Mouse (Mus musculus): ENCODE results near the gene Capn2. TPM values are rescaled to one million over a fixed set of nuclear protein-coding genes. Genes with fewer than 3 reads are reported as not detected.

Gene Capn2
- polyA plus RNA-seq, 1 experiment from 2014 or later, result 91.6 TPM

DNA sequence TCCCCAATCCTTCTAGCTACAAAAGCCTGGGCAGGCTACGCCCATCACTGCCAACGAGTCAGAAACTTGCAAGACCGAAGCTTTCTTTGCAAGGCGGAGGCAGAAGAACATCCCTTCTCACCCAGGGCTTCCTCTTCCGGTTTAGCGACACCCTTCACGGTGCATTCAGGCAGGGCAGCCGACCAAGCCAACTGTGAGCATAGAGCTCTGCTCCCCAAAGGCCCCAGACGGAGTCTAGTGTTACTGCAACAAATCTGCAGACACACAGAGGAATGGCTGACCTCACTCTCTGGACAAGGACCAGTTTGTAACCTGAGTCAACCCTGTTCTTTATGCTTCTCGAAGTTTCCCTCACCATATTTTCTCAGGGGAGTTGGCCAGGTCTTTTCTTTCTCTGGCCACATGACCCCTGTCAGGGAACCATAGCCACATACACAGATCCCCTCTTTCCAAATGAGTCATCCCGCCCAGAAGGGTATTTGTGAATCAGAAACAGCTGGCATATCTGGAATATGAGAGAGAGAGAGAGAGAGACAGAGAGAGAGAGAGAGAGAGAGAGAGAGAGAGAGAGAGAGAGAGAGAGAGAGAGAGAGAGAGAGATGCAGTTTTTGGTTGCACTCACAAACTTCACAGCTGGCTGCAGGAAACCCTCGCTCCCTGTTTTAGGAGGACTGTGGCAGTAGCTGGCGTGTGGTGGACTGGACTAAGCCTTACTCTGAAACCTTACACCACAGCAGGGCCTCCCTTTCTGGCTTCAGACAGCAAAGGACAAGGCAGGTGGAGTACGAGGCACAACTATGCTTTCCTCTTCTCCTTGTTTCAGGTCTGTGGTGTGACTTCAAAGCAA lies 2.9 kb upstream of the Capn2 start:
- H3K4me1 ChIP-seq (replicated peaks; ENCODE audit: control insufficient read depth, insufficient read depth, low read length), result peaks cover 2% of the 10 kb centered on the region; the same call in 1 of the 2 replicates
- H3K4me3 ChIP-seq (ENCODE audit: low read depth, low read length), result no peak overlapping the region

GRCm38 (mm10) chr1:182519341-182519740 lies 1.9 kb upstream of the Capn2 start:
- DNase-seq (ENCODE audit: low spot score) (peak; percentile 38), ATAC-seq (replicated peaks; ENCODE audit: low FRiP score) (no peak)
- Histone ChIP-seq H3K9me3 (ENCODE audit: control insufficient read depth, low read length) (no peaks in the 10 kb centered on the region), H3K36me3 (ENCODE audit: control insufficient read depth, insufficient read depth, low read length) (no peaks in the 10 kb centered on the region), H3K4me2 (ENCODE audit: low read depth, low read length, severe bottlenecking) (no peak overlapping the region), H3K27ac (ENCODE audit: low read depth, low read length) (no peak overlapping the region), H3K27me3 (ENCODE audit: control insufficient read depth, insufficient read depth, low read length) (peaks cover 7% of the 10 kb centered on the region; the same call in 1 of the 2 replicates), H3K9ac (ENCODE audit: low read length) (no peak overlapping the region), H3K4me3 (ENCODE audit: low read depth, low read length) (no peak overlapping the region), H3K4me1 (replicated peaks; ENCODE audit: control insufficient read depth, insufficient read depth, low read length) (peaks cover 2% of the 10 kb centered on the region; the same call in 1 of the 2 replicates)
- 79% methylated on average over 5 of the region's 5 CpGs for WGBS

More for the DNA sequence above, 2.9 kb upstream of the Capn2 start:
- DNase-seq (ENCODE audit: low spot score) (peak; percentile 59), ATAC-seq (replicated peaks; ENCODE audit: low FRiP score) (no peak)
- WGBS, result 32% methylated on average over 14 of the region's 14 CpGs
- no peak overlapping the region; the same call in 1 of the 2 replicates for H3K9ac ChIP-seq (ENCODE audit: low read length)
- no peak overlapping the region for H3K27ac ChIP-seq (ENCODE audit: low read depth, low read length)
- H3K36me3 ChIP-seq (ENCODE audit: control insufficient read depth, insufficient read depth, low read length), result no peaks in the 10 kb centered on the region
- no peaks in the 10 kb centered on the region for H3K9me3 ChIP-seq (ENCODE audit: control insufficient read depth, low read length)
- peaks cover 7% of the 10 kb centered on the region; the same call in 1 of the 2 replicates for H3K27me3 ChIP-seq (ENCODE audit: control insufficient read depth, insufficient read depth, low read length)
- no peak overlapping the region for H3K4me2 ChIP-seq (ENCODE audit: low read depth, low read length, severe bottlenecking)

GRCm38 (mm10) chr1:182518811-182519210 lies 1.4 kb upstream of the Capn2 start:
- Histone ChIP-seq H3K36me3 (ENCODE audit: control insufficient read depth, insufficient read depth, low read length) (no peaks in the 10 kb centered on the region), H3K4me2 (ENCODE audit: low read depth, low read length, severe bottlenecking) (no peak overlapping the region), H3K4me3 (ENCODE audit: low read depth, low read length) (no peak overlapping the region), H3K9me3 (ENCODE audit: control insufficient read depth, low read length) (no peaks in the 10 kb centered on the region), H3K27me3 (ENCODE audit: control insufficient read depth, insufficient read depth, low read length) (peaks cover 7% of the 10 kb centered on the region; the same call in 1 of the 2 replicates), H3K9ac (ENCODE audit: low read length) (no peak overlapping the region), H3K4me1 (replicated peaks; ENCODE audit: control insufficient read depth, insufficient read depth, low read length) (peaks cover 2% of the 10 kb centered on the region; the same call in 1 of the 2 replicates), H3K27ac (ENCODE audit: low read depth, low read length) (no peak overlapping the region)
- 81% methylated on average over 6 of the region's 6 CpGs for WGBS
- peak; percentile 47 for DNase-seq (ENCODE audit: low spot score)
- no peak for ATAC-seq (replicated peaks; ENCODE audit: low FRiP score)

DNA sequence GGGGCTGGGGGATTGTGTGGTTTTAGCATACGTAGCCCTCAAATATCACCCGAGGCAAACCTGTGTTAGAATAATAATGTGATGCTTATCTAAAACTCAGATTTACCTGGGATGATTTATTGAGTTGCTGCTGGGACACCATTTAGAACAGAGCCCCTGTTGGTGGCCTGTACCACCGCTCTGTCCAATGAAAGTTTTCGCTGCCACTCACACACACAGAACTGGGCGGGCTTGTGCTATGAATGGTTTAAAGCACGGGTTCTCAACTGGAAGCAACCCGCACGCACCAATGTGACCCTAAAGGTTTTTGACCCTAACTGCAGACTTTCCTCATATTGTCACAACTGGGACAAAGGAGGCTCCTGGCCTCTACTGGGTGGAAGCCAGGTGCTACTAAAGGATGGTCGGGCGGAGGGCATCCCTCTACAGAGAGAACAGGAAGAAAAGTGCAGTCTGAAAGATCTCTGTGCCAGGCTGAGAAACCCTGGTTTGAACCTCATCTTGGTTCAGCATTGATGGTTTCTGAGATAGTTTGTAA lies 804 bp upstream of the Capn2 start:
- Histone ChIP-seq H3K9me3 (ENCODE audit: control insufficient read depth, low read length) (no peaks in the 10 kb centered on the region), H3K27ac (ENCODE audit: low read depth, low read length) (no peak overlapping the region), H3K9ac (ENCODE audit: low read length) (no peak overlapping the region), H3K4me3 (ENCODE audit: low read depth, low read length) (no peak overlapping the region), H3K27me3 (ENCODE audit: control insufficient read depth, insufficient read depth, low read length) (peaks cover 7% of the 10 kb centered on the region; the same call in 1 of the 2 replicates), H3K4me2 (ENCODE audit: low read depth, low read length, severe bottlenecking) (no peak overlapping the region), H3K36me3 (ENCODE audit: control insufficient read depth, insufficient read depth, low read length) (no peaks in the 10 kb centered on the region), H3K4me1 (replicated peaks; ENCODE audit: control insufficient read depth, insufficient read depth, low read length) (peaks cover 2% of the 10 kb centered on the region; the same call in 1 of the 2 replicates)
- ATAC-seq (replicated peaks; ENCODE audit: low FRiP score), result no peak
- 48% methylated on average over 10 of the region's 10 CpGs for WGBS
- peak; percentile 50 for DNase-seq (ENCODE audit: low spot score)

DNA sequence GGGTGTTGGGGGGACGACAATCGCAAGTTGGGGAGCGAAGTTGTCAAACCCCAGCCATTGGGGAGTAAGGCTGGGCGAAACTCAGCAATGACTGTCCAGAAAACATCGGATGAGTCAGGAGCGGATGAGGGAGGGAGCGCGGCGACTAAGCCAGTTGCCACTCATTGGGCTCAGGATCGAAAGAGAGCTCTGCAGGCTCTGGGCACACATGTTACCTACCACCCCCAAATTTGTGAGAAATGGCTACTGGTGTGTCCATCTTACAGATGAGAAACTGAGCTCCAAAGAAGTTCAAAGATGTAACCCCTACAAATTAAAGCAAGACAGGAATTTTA lies 236 bp upstream of the Capn2 start:
- Histone ChIP-seq H3K27ac (ENCODE audit: low read depth, low read length) (no peak overlapping the region), H3K4me1 (replicated peaks; ENCODE audit: control insufficient read depth, insufficient read depth, low read length) (peaks cover 2% of the 10 kb centered on the region; the same call in 1 of the 2 replicates), H3K9ac (ENCODE audit: low read length) (peak overlapping the region; percentile 80), H3K36me3 (ENCODE audit: control insufficient read depth, insufficient read depth, low read length) (no peaks in the 10 kb centered on the region), H3K4me2 (ENCODE audit: low read depth, low read length, severe bottlenecking) (peak overlapping the region; percentile 77), H3K27me3 (ENCODE audit: control insufficient read depth, insufficient read depth, low read length) (peaks cover 7% of the 10 kb centered on the region; the same call in 1 of the 2 replicates), H3K4me3 (ENCODE audit: low read depth, low read length) (peak overlapping the region; percentile 69), H3K9me3 (ENCODE audit: control insufficient read depth, low read length) (no peaks in the 10 kb centered on the region)
- ATAC-seq (replicated peaks; ENCODE audit: low FRiP score) (no peak; the same call in 1 of the 2 replicates), DNase-seq (ENCODE audit: low spot score) (no peak)
- 0% methylated on average over 10 of the region's 10 CpGs for WGBS

DNA sequence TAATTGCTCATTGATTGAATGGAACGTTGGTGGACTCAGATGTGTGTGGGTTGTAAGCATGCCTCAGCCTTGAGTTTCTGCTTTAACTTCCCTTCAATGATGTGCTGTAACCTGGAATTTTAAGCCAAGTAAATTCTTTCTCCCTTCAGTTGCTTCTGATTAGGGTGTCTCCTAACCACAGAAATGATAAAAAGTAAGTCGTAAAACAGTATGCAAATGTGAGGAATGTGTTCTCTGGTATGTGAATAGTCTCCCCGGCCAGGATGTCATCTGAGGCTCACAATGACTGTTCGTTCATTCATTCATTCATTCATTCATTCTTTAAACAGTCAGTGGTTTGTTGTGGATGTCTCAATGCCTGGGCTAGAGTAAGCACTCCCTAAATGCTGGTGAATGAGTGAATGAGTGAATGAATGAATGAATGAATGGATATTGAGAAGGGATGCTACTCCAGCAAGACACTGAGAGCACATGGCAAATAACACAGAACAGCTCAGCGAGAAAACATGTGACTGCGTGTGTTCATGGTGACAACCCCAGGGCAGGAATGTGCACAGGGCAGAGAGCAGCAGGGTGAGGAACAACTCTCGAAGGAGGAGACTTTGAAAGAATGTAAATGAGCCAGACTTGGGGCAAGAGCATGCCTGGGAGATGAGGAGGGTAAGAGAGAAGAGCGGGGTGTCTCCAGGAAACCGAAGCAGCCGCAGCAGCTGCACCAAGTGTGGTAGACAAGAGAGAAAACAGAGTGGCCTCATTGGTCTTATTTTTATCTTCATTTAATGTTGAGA lies 2.4 kb downstream of the Capn2 start:
- WGBS, result 91% methylated on average over 10 of the region's 10 CpGs
- H3K36me3 ChIP-seq (ENCODE audit: control insufficient read depth, insufficient read depth, low read length), result no peaks in the 10 kb centered on the region
- ATAC-seq (replicated peaks; ENCODE audit: low FRiP score) (no peak), DNase-seq (ENCODE audit: low spot score) (peak; percentile 21)
- no peak overlapping the region for H3K4me3 ChIP-seq (ENCODE audit: low read depth, low read length)
- H3K4me2 ChIP-seq (ENCODE audit: low read depth, low read length, severe bottlenecking), result 0 out of 2 replicates have a peak overlapping the region, but pooled peaks have one; percentile 8
- no peak overlapping the region for H3K27ac ChIP-seq (ENCODE audit: low read depth, low read length)
- no peaks in the 10 kb centered on the region; the same call in 1 of the 2 replicates for H3K4me1 ChIP-seq (replicated peaks; ENCODE audit: control insufficient read depth, insufficient read depth, low read length)
- H3K9ac ChIP-seq (ENCODE audit: low read length), result no peak overlapping the region
- no peaks in the 10 kb centered on the region for H3K9me3 ChIP-seq (ENCODE audit: control insufficient read depth, low read length)
- H3K27me3 ChIP-seq (ENCODE audit: control insufficient read depth, insufficient read depth, low read length), result peaks cover 7% of the 10 kb centered on the region; the same call in 1 of the 2 replicates

- Histone ChIP-seq H3K4me2 (ENCODE audit: low read depth, low read length, severe bottlenecking) (no peak overlapping the region), H3K36me3 (ENCODE audit: control insufficient read depth, insufficient read depth, low read length) (no peaks in the 10 kb centered on the region; the same call in 1 of the 2 replicates), H3K4me3 (ENCODE audit: low read depth, low read length) (no peak overlapping the region), H3K9ac (ENCODE audit: low read length) (no peak overlapping the region), H3K27ac (ENCODE audit: low read depth, low read length) (no peak overlapping the region), H3K27me3 (ENCODE audit: control insufficient read depth, insufficient read depth, low read length) (peaks cover 3% of the 10 kb centered on the region; the same call in 1 of the 2 replicates), H3K9me3 (ENCODE audit: control insufficient read depth, low read length) (no peaks in the 10 kb centered on the region), H3K4me1 (replicated peaks; ENCODE audit: control insufficient read depth, insufficient read depth, low read length) (no peaks in the 10 kb centered on the region)
- no peak for DNase-seq (ENCODE audit: low spot score)
- ATAC-seq (replicated peaks; ENCODE audit: low FRiP score), result no peak
- 83% methylated on average over 5 of the region's 5 CpGs for WGBS
These were observed 3.7 kb downstream of the Capn2 start for GRCm38 (mm10) chr1:182513714-182514113.

DNA sequence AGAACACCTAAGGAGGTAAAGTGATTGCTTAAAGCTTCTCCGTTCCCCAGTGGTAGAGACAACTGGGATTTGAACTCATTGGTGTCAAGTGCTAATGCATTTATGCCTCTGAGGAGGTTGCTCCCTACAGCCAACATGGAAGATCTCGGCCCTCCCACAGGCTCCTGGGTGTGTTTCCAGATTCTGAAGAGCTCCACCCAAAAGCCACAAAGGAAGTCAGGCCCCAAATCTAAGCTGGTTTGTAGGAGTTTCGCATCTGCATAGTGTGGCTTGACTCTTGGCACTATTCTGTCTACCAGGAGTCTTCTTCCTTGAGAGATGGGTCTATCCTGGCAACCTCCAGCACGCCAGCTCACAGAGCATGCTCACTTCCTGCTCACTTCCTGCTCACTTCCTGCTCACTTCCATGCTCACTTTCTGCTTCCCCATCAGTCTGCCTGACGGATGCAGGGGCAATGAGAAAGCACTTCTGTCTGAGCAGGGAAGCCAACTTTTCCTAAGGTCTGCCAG lies 4.5 kb downstream of the Capn2 start:
- Histone ChIP-seq H3K27ac (ENCODE audit: low read depth, low read length) (no peak overlapping the region), H3K9ac (ENCODE audit: low read length) (no peak overlapping the region), H3K27me3 (ENCODE audit: control insufficient read depth, insufficient read depth, low read length) (no peaks in the 10 kb centered on the region), H3K4me1 (replicated peaks; ENCODE audit: control insufficient read depth, insufficient read depth, low read length) (no peaks in the 10 kb centered on the region), H3K9me3 (ENCODE audit: control insufficient read depth, low read length) (no peaks in the 10 kb centered on the region), H3K4me2 (ENCODE audit: low read depth, low read length, severe bottlenecking) (no peak overlapping the region), H3K36me3 (ENCODE audit: control insufficient read depth, insufficient read depth, low read length) (no peaks in the 10 kb centered on the region; the same call in 1 of the 2 replicates), H3K4me3 (ENCODE audit: low read depth, low read length) (no peak overlapping the region)
- ATAC-seq (replicated peaks; ENCODE audit: low FRiP score), result no peak
- 87% methylated on average over 5 of the region's 5 CpGs for WGBS
- no peak for DNase-seq (ENCODE audit: low spot score)
